In genomic region chr11:50377892-50378684, GRCm38 (mm10) we compare ENCODE assay signal across 8 mouse cellular contexts. TPM values are rescaled to one million over a fixed set of nuclear protein-coding genes. Genes with fewer than 3 reads are reported as not detected.
DNase-seq lines count a peak whose midpoint lies in the region; ATAC-seq lines count a peak whose summit lies in the region.

No protein-coding gene starts in this region.

- H3K4me1 ChIP-seq in intestine, embryonic 16.5 days (ENCODE audit: control insufficient read depth, insufficient read depth, low read length) = peaks cover 14% of the 10 kb centered on the region
- H3K4me1 ChIP-seq in midbrain, embryonic 10.5 days = peaks cover 59% of the 10 kb centered on the region

- peaks cover 2% of the 10 kb centered on the region; the same call in 1 of the 2 replicates for H3K36me3 ChIP-seq in intestine, embryonic 16.5 days (ENCODE audit: control insufficient read depth, insufficient read depth, low read length)
- peaks cover 46% of the 10 kb centered on the region for H3K36me3 ChIP-seq in midbrain, embryonic 10.5 days

- no peaks in the 10 kb centered on the region for H3K27me3 ChIP-seq in intestine, embryonic 16.5 days (replicated peaks; ENCODE audit: control insufficient read depth, insufficient read depth, low read length)
- H3K27me3 ChIP-seq in midbrain, embryonic 10.5 days (ENCODE audit: low read depth, poor library complexity, severe bottlenecking) = peaks cover 28% of the 10 kb centered on the region

- H3K9ac ChIP-seq in intestine, embryonic 16.5 days (ENCODE audit: low read depth, low read length) = peak overlapping the region; percentile 99

- peak; percentile 79 for ATAC-seq in intestine, embryonic 16.5 days

- H3K4me3 ChIP-seq in intestine, embryonic 16.5 days (ENCODE audit: low read length) = peak overlapping the region; percentile 96
- H3K4me3 ChIP-seq in midbrain, embryonic 10.5 days = peak overlapping the region; percentile 99

- DNase-seq in adrenal gland, adult 8-10 months = peak; percentile 77
- peak; percentile 61 for DNase-seq in embryo, embryonic 11.5 days (ENCODE audit: low read depth, low spot score)
- DNase-seq in gastrocnemius, postnatal 36 days = peak; percentile 87 to 89
- DNase-seq in left cerebral cortex, postnatal 36 days (ENCODE audit: low spot score in 2 of 2) = peak; percentile 81 to 84
- DNase-seq in midbrain, embryonic 10.5 days (ENCODE audit: low spot score) = peak; percentile 84
- peak; percentile 55 to 76 for DNase-seq in right cerebral cortex, postnatal 36 days (ENCODE audit: low spot score in 2 of 2)
- peak; percentile 89 for DNase-seq in yolk sac, embryonic 10.5 days (ENCODE audit: low spot score)

- WGBS in intestine, embryonic 16.5 days = under 1% methylated on average over 70 of the region's 71 CpGs
- WGBS in midbrain, embryonic 10.5 days = 1% methylated on average over 70 of the region's 71 CpGs

- intact Hi-C loops in gastrocnemius, postnatal 36 days (cut with DNase I) = no loop called here
- intact Hi-C loops in left cerebral cortex, postnatal 36 days (cut with DNase I) = loop anchor here (2.0 kb wide), 1 partner anchor 53 kb away; the partner anchor contains the start of gene Canx

- H3K4me2 ChIP-seq in intestine, embryonic 16.5 days (ENCODE audit: low read depth, low read length) = peak overlapping the region; percentile 93

- peak overlapping the region; percentile 100 for H3K27ac ChIP-seq in intestine, embryonic 16.5 days (ENCODE audit: low read length)
- peak overlapping the region; percentile 100 for H3K27ac ChIP-seq in midbrain, embryonic 10.5 days (replicated peaks)

- no peaks in the 10 kb centered on the region for H3K9me3 ChIP-seq in intestine, embryonic 16.5 days (ENCODE audit: control insufficient read depth, low read length)
- no peaks in the 10 kb centered on the region for H3K9me3 ChIP-seq in midbrain, embryonic 10.5 days (replicated peaks)

RNA-seq across cellular contexts. Expression of gene Hnrnph1, which starts 1.3 kb away (rescaled TPM):
- 100 to 1,000 TPM; 165 to 402 (median 286) TPM for total RNA-seq in adrenal gland, adult 8-10 months (2022)
- 10 to 100 TPM; 73.4 to 85.8 TPM for total RNA-seq in gastrocnemius, postnatal 36 days (2021)
- 243 and 262 TPM in 2 replicates for polyA plus RNA-seq in intestine, embryonic 16.5 days (2015; fragmentation: Nextera tagmentation; extraction: Ambion mirVana)
- 100 to 1,000 TPM; 175 to 266 TPM for total RNA-seq in left cerebral cortex, postnatal 36 days (2021)
- polyA plus RNA-seq in midbrain, embryonic 10.5 days (2016; fragmentation: Nextera tagmentation; extraction: Ambion mirVana) = 612 and 627 TPM in 2 replicates

RNA-seq across cellular contexts. Expression of gene Cby3, which starts 23.8 kb away (rescaled TPM):
- total RNA-seq in adrenal gland, adult 8-10 months (2022) = not detected
- total RNA-seq in gastrocnemius, postnatal 36 days (2021) = not detected
- 0.20 and 0.21 TPM in 2 replicates for polyA plus RNA-seq in intestine, embryonic 16.5 days (2015; fragmentation: Nextera tagmentation; extraction: Ambion mirVana)
- not detected for total RNA-seq in left cerebral cortex, postnatal 36 days (2021)
- polyA plus RNA-seq in midbrain, embryonic 10.5 days (2016; fragmentation: Nextera tagmentation; extraction: Ambion mirVana) = 0.20 and 0.35 TPM in 2 replicates

RNA-seq across cellular contexts. Expression of gene Canx, which starts 52.6 kb away (rescaled TPM):
- total RNA-seq in adrenal gland, adult 8-10 months (2022) = 100 to 1,000 TPM; 459 to 558 (median 506) TPM
- total RNA-seq in gastrocnemius, postnatal 36 days (2021) = 100 to 1,000 TPM in 1 of 2 experiments, 10 to 100 TPM in 1; 76.4 to 103 TPM
- polyA plus RNA-seq in intestine, embryonic 16.5 days (2015; fragmentation: Nextera tagmentation; extraction: Ambion mirVana) = 347 and 362 TPM in 2 replicates
- 100 to 1,000 TPM; 400 to 407 TPM for total RNA-seq in left cerebral cortex, postnatal 36 days (2021)
- 324 and 343 TPM in 2 replicates for polyA plus RNA-seq in midbrain, embryonic 10.5 days (2016; fragmentation: Nextera tagmentation; extraction: Ambion mirVana)

RNA-seq across cellular contexts. Expression of gene Rufy1, which starts 52.8 kb away (rescaled TPM):
- 10 to 100 TPM; 41.9 to 56.9 (median 49.4) TPM for total RNA-seq in adrenal gland, adult 8-10 months (2022)
- total RNA-seq in gastrocnemius, postnatal 36 days (2021) = 10 to 100 TPM; 19.5 to 21.6 TPM
- 19.5 and 20.2 TPM in 2 replicates for polyA plus RNA-seq in intestine, embryonic 16.5 days (2015; fragmentation: Nextera tagmentation; extraction: Ambion mirVana)
- total RNA-seq in left cerebral cortex, postnatal 36 days (2021) = 10 to 100 TPM; 27.8 to 28.7 TPM
- 21.1 and 22.3 TPM in 2 replicates for polyA plus RNA-seq in midbrain, embryonic 10.5 days (2016; fragmentation: Nextera tagmentation; extraction: Ambion mirVana)

Comparison
In these comparisons a context has a peak if more than half of its experiments do, and no peak if none do; other contexts are left out.
1. Peak in every context shown above with its lines: DNase-seq, ATAC-seq, H3K4me3 ChIP-seq and H3K27ac ChIP-seq.